Mouse (Mus musculus): Measurements from ENCODE around the gene Afg1l.
A peak's percentile ranks its signal among the peaks of the same experiment; 100 is the strongest.

The Afg1l gene

GRCm38 (mm10) chr10:42297954-42298353 lies 180.4 kb downstream of the Afg1l start:
- DNase-seq (ENCODE audit: low read depth, low spot score): peak; percentile 23

GRCm38 (mm10) chr10:42297109-42297508 lies 181.3 kb downstream of the Afg1l start:
- no peak for DNase-seq (ENCODE audit: low read depth, low spot score)

- DNase-seq (ENCODE audit: low read depth, low spot score): no peak
These were observed 181.8 kb downstream of the Afg1l start for GRCm38 (mm10) chr10:42296559-42296958.

GRCm38 (mm10) chr10:42295028-42295427 lies 183.3 kb downstream of the Afg1l start:
- DNase-seq (ENCODE audit: low read depth, low spot score): peak; percentile 82

GRCm38 (mm10) chr10:42294392-42294791 lies 184.0 kb downstream of the Afg1l start:
- DNase-seq (ENCODE audit: low read depth, low spot score): no peak

GRCm38 (mm10) chr10:42293877-42294276 lies 184.5 kb downstream of the Afg1l start:
- peak; percentile 45 for DNase-seq (ENCODE audit: low read depth, low spot score)

- no peak for DNase-seq (ENCODE audit: low read depth, low spot score)
These were observed 187.0 kb downstream of the Afg1l start for GRCm38 (mm10) chr10:42291360-42291759.

GRCm38 (mm10) chr10:42287666-42288065 lies 190.7 kb downstream of the Afg1l start:
- no peak for DNase-seq (ENCODE audit: low read depth, low spot score)

GRCm38 (mm10) chr10:42278307-42278850 lies 200.0 kb downstream of the Afg1l start:
- DNase-seq (ENCODE audit: low read depth, low spot score): no peak

- DNase-seq (ENCODE audit: low read depth, low spot score): peak; percentile 98
These were observed 200.7 kb downstream of the Afg1l start for GRCm38 (mm10) chr10:42277476-42278306.

- DNase-seq (ENCODE audit: low read depth, low spot score): peak; percentile 83
These were observed 201.6 kb downstream of the Afg1l start, which contains the start of gene Foxo3 for GRCm38 (mm10) chr10:42276507-42277345. Foxo3 (minus strand) TSS chr10:42276755.

- peak; percentile 73 for DNase-seq (ENCODE audit: low read depth, low spot score)
These were observed 202.4 kb downstream of the Afg1l start for GRCm38 (mm10) chr10:42275871-42276501.

GRCm38 (mm10) chr10:42275401-42275870 lies 202.9 kb downstream of the Afg1l start:
- DNase-seq (ENCODE audit: low read depth, low spot score): peak; percentile 41

- DNase-seq (ENCODE audit: low read depth, low spot score): no peak
These were observed 203.5 kb downstream of the Afg1l start for GRCm38 (mm10) chr10:42274712-42275400.

GRCm38 (mm10) chr10:42273760-42274691 lies 204.3 kb downstream of the Afg1l start:
- DNase-seq (ENCODE audit: low read depth, low spot score): peak; percentile 20

GRCm38 (mm10) chr10:42273403-42273759 lies 205.0 kb downstream of the Afg1l start:
- DNase-seq (ENCODE audit: low read depth, low spot score): no peak

GRCm38 (mm10) chr10:42271454-42272230 lies 206.7 kb downstream of the Afg1l start:
- no peak for DNase-seq (ENCODE audit: low read depth, low spot score)

GRCm38 (mm10) chr10:42270277-42271083 lies 207.9 kb downstream of the Afg1l start:
- no peak for DNase-seq (ENCODE audit: low read depth, low spot score)
